17 mouse cellular contexts compared by ENCODE assay signal in the genomic region with DNA sequence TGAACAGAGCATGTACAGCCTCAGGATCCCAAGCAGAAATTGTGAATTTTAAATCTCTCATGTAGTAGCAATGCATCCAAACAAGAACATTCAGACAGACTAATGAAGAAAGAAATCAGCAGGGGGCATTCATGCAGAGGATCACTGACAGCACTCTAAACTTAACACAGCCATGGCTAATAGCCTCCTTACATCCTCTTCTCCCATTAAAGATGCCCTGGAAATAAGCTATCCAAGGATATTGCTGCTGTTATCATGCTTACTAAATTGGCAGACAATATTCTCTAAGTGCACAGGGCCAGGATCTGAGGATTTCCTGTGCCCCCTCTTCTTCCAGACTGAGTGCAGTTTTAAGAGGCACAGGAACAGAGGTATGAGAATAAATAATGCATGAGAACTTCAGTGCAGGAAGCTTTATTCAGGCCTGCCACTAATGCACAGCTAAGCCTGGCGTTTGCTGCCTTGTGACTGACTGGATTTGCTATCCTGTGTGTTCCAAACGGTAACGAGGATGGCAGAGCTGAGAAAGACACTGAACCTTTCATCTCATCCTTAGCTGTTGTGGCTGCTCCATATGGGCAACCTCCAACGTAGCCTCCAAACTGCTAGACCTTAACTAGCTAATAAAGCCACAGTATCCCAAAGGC.
A peak's percentile ranks its signal among the peaks of the same experiment; 100 is the strongest.
DNase-seq lines count a peak whose midpoint lies in the region; ATAC-seq lines count a peak whose summit lies in the region.
"Had no signal": no experiment of that assay in that cellular context is flagged by ENCODE, and none has a peak within 500 bp of the region (broad histone marks: within the 10 kb centered on the region; RNA-seq: fewer than 3 reads in every experiment).

No protein-coding gene starts in this region.

- H3K4me3 ChIP-seq in hindbrain, embryonic 12.5 days, result no peak overlapping the region
- H3K4me3 ChIP-seq in midbrain, embryonic 15.5 days, result no peak overlapping the region
- H3K4me3 ChIP-seq in heart, embryonic 10.5 days, result no peak overlapping the region
- H3K4me3 ChIP-seq: embryonic facial prominence, embryonic 10.5 days; erythroblast, embryonic 14.5 days; gastrocnemius, adult 2 months; lung, embryonic 15.5 days had no signal

- no peaks in the 10 kb centered on the region for H3K36me3 ChIP-seq in hindbrain, embryonic 12.5 days
- no peaks in the 10 kb centered on the region for H3K36me3 ChIP-seq in midbrain, embryonic 15.5 days (replicated peaks)
- no peaks in the 10 kb centered on the region for H3K36me3 ChIP-seq in heart, embryonic 10.5 days
- H3K36me3 ChIP-seq: embryonic facial prominence, embryonic 10.5 days; lung, embryonic 15.5 days had no signal

- H3K4me2 ChIP-seq in hindbrain, embryonic 12.5 days (replicated peaks), result no peak overlapping the region
- H3K4me2 ChIP-seq in midbrain, embryonic 15.5 days, result no peak overlapping the region
- H3K4me2 ChIP-seq: lung, embryonic 15.5 days had no signal

- no peak overlapping the region for H3K9ac ChIP-seq in hindbrain, embryonic 12.5 days
- no peak overlapping the region for H3K9ac ChIP-seq in midbrain, embryonic 15.5 days
- H3K9ac ChIP-seq: lung, embryonic 15.5 days had no signal

- H3K4me1 ChIP-seq in hindbrain, embryonic 12.5 days, result no peaks in the 10 kb centered on the region
- H3K4me1 ChIP-seq in midbrain, embryonic 15.5 days, result peaks cover 12% of the 10 kb centered on the region
- no peaks in the 10 kb centered on the region for H3K4me1 ChIP-seq in heart, embryonic 10.5 days
- H3K4me1 ChIP-seq: embryonic facial prominence, embryonic 10.5 days; lung, embryonic 15.5 days had no signal

- DNase-seq in right cerebral cortex, adult 18-20 months, result peak; percentile 4
- DNase-seq in right cerebral cortex, postnatal 4 days, result no peak
- no peak for DNase-seq in heart, embryonic 10.5 days (ENCODE audit: low spot score)
- no peak for DNase-seq in adrenal gland, adult (ENCODE audit: inconsistent age in 2 of 2, low spot score in 1 of 2)
- no peak for DNase-seq in testis, postnatal 14 days (ENCODE audit: low spot score)
- DNase-seq: adrenal gland, postnatal 10 days; cerebellum, postnatal 14 days; gastrocnemius, adult 2 months; heart, adult 18-20 months; liver had no signal

- H3K9me3 ChIP-seq in hindbrain, embryonic 12.5 days (replicated peaks), result no peaks in the 10 kb centered on the region
- H3K9me3 ChIP-seq in midbrain, embryonic 15.5 days, result no peaks in the 10 kb centered on the region
- no peaks in the 10 kb centered on the region for H3K9me3 ChIP-seq in heart, embryonic 10.5 days
- H3K9me3 ChIP-seq: embryonic facial prominence, embryonic 10.5 days; lung, embryonic 15.5 days had no signal

- no peaks in the 10 kb centered on the region for H3K27me3 ChIP-seq in hindbrain, embryonic 12.5 days
- no peaks in the 10 kb centered on the region for H3K27me3 ChIP-seq in midbrain, embryonic 15.5 days (replicated peaks)
- H3K27me3 ChIP-seq in heart, embryonic 10.5 days (ENCODE audit: insufficient read depth, poor library complexity, severe bottlenecking), result no peaks in the 10 kb centered on the region
- H3K27me3 ChIP-seq: lung, embryonic 15.5 days had no signal

- peak; percentile 61; the same call in 1 of the 2 replicates for ATAC-seq in hindbrain, embryonic 12.5 days (ENCODE audit: low FRiP score)
- peak; percentile 92 for ATAC-seq in midbrain, embryonic 15.5 days (replicated peaks)
- ATAC-seq: CD4-positive, CD25-positive, alpha-beta regulatory T cell, adult 4 months had no signal

- WGBS in hindbrain, embryonic 12.5 days, result 56% methylated on average over 4 of the region's 4 CpGs
- 14% methylated on average over 4 of the region's 4 CpGs for WGBS in midbrain, embryonic 15.5 days
- 67% methylated on average over 4 of the region's 4 CpGs for WGBS in heart, embryonic 10.5 days

- no peak overlapping the region for H3K27ac ChIP-seq in hindbrain, embryonic 12.5 days
- peak overlapping the region; percentile 74 for H3K27ac ChIP-seq in midbrain, embryonic 15.5 days
- no peak overlapping the region for H3K27ac ChIP-seq in heart, embryonic 10.5 days
- H3K27ac ChIP-seq: embryonic facial prominence, embryonic 10.5 days; gastrocnemius, adult 2 months; kidney, postnatal 0 days; lung, embryonic 15.5 days had no signal
